Mouse (Mus musculus): ENCODE measurements at regions not wholly inside any gene's neighbourhood (a gene's known extent, or its start where the extent isn't known, plus 50 kb on each side); places are given as distances from the start of the nearest gene placed in this dataset.
"Not testable (repeated sequence)": the region's sequence is repeated elsewhere in the genome, so short reads cannot be mapped to it uniquely, and the experiment has no call there.

GRCm38 (mm10) chr1:124517543-124518171 is 472.3 kb upstream of the Dpp10 start:
- DNase-seq (ENCODE audit: low read depth, low spot score): peak; percentile 72

- DNase-seq (ENCODE audit: low read depth, low spot score): peak; percentile 35
Measured at GRCm38 (mm10) chr1:124510492-124510891, 465.1 kb upstream of the Dpp10 start.

GRCm38 (mm10) chr1:124488456-124488855 is 443.1 kb upstream of the Dpp10 start:
- no peak for DNase-seq (ENCODE audit: low read depth, low spot score)

GRCm38 (mm10) chr1:124487965-124488364 is 442.6 kb upstream of the Dpp10 start:
- DNase-seq (ENCODE audit: low read depth, low spot score): no peak

- DNase-seq (ENCODE audit: low read depth, low spot score): no peak
Measured at GRCm38 (mm10) chr1:124450128-124450527, 404.8 kb upstream of the Dpp10 start.

GRCm38 (mm10) chr1:124439526-124439925 is 394.2 kb upstream of the Dpp10 start:
- peak; percentile 75 for DNase-seq (ENCODE audit: low read depth, low spot score)

GRCm38 (mm10) chr1:124435850-124436249 is 390.5 kb upstream of the Dpp10 start:
- DNase-seq (ENCODE audit: low read depth, low spot score): no peak

GRCm38 (mm10) chr1:124429583-124429982 is 384.2 kb upstream of the Dpp10 start:
- DNase-seq (ENCODE audit: low read depth, low spot score): no peak

- peak; percentile 27 for DNase-seq (ENCODE audit: low read depth, low spot score)
Measured at GRCm38 (mm10) chr1:124416762-124417161, 371.4 kb upstream of the Dpp10 start.

GRCm38 (mm10) chr1:124410236-124410635 is 364.9 kb upstream of the Dpp10 start:
- DNase-seq (ENCODE audit: low read depth, low spot score): no peak

- DNase-seq (ENCODE audit: low read depth, low spot score): no peak
Measured at GRCm38 (mm10) chr1:124409781-124410180, 364.4 kb upstream of the Dpp10 start.

GRCm38 (mm10) chr1:124369604-124370003 is 324.2 kb upstream of the Dpp10 start:
- DNase-seq (ENCODE audit: low read depth, low spot score): no peak

- not testable (repeated sequence) for DNase-seq (ENCODE audit: low read depth, low spot score)
Measured at GRCm38 (mm10) chr1:124348491-124348890, 303.1 kb upstream of the Dpp10 start.

- peak; percentile 22 for DNase-seq (ENCODE audit: low read depth, low spot score)
Measured at GRCm38 (mm10) chr1:124339444-124339843, 294.1 kb upstream of the Dpp10 start.

GRCm38 (mm10) chr1:124338648-124339047 is 293.3 kb upstream of the Dpp10 start:
- DNase-seq (ENCODE audit: low read depth, low spot score): no peak

GRCm38 (mm10) chr1:124332294-124332693 is 286.9 kb upstream of the Dpp10 start:
- DNase-seq (ENCODE audit: low read depth, low spot score): peak; percentile 28
